Mouse (Mus musculus): Measurements from ENCODE around the gene Nrg4. TPM values are rescaled to one million over a fixed set of nuclear protein-coding genes. Genes with fewer than 3 reads are reported as not detected.

Nrg4 gene
- polyA plus RNA-seq, 1 experiment from 2014 or later: 1.3 TPM

DNA sequence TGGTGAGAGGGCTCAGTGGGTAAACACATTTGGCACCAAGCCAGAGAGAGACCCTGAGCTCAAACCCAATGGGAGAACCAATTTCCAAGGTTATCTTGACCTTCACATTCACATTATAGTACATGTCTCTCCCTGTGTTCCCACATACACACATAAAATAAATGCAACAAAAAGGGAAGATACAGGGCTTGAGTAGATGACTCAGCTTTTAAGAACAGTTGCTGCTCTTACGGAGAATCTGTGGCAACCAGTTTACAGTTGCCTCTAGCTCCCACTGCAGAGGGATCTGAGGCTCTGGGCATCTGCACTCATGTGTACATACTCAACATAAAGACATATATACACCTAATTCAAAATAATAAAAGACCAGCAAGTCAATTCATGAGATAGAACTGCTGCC, 128.4 kb downstream of the Nrg4 start:
- Histone ChIP-seq H3K4me1 (ENCODE audit: control insufficient read depth, insufficient read depth, low read length) (no peaks in the 10 kb centered on the region), H3K27ac (ENCODE audit: low read length) (no peak overlapping the region), H3K27me3 (ENCODE audit: control insufficient read depth, insufficient read depth, low read depth, low read length) (no peaks in the 10 kb centered on the region), H3K9me3 (replicated peaks; ENCODE audit: control insufficient read depth, low read length, poor library complexity, severe bottlenecking) (no peaks in the 10 kb centered on the region), H3K36me3 (ENCODE audit: control insufficient read depth, insufficient read depth, low read length) (peaks cover 9% of the 10 kb centered on the region; the same call in 1 of the 2 replicates), H3K4me3 (ENCODE audit: low read depth, low read length) (no peak overlapping the region), H3K9ac (ENCODE audit: low read depth, low read length) (no peak overlapping the region), H3K4me2 (ENCODE audit: low read length) (no peak overlapping the region)
- ATAC-seq: no peak
- WGBS: 100% methylated on average over 1 of the region's 1 CpGs

DNA sequence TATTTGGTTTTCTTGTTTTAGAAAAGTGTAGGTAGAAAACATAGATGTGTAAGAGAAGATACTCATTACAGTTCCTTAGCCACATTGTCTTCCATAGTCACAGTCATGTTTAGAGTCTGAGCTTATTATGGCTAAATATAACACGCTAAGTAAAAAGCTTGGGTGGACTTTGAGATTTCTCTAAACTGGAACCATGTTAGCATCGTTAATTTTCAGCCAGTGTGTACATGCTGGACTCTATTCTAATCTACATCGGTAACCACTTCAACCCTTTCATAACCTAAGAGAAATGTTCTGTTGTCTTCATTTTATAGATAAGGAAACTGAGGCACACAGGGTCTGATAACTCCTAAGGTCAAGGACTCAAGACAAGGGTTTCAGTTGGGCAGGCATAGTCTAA, 130.8 kb downstream of the Nrg4 start:
- Histone ChIP-seq H3K9ac (ENCODE audit: low read depth, low read length) (no peak overlapping the region), H3K36me3 (ENCODE audit: control insufficient read depth, insufficient read depth, low read length) (peaks cover 4% of the 10 kb centered on the region; the same call in 1 of the 2 replicates), H3K4me1 (ENCODE audit: control insufficient read depth, insufficient read depth, low read length) (no peaks in the 10 kb centered on the region), H3K4me2 (ENCODE audit: low read length) (no peak overlapping the region), H3K9me3 (replicated peaks; ENCODE audit: control insufficient read depth, low read length, poor library complexity, severe bottlenecking) (no peaks in the 10 kb centered on the region), H3K4me3 (ENCODE audit: low read depth, low read length) (no peak overlapping the region), H3K27ac (ENCODE audit: low read length) (no peak overlapping the region), H3K27me3 (ENCODE audit: control insufficient read depth, insufficient read depth, low read depth, low read length) (no peaks in the 10 kb centered on the region)
- WGBS: 95% methylated on average over 3 of the region's 3 CpGs
- no peak for ATAC-seq

DNA sequence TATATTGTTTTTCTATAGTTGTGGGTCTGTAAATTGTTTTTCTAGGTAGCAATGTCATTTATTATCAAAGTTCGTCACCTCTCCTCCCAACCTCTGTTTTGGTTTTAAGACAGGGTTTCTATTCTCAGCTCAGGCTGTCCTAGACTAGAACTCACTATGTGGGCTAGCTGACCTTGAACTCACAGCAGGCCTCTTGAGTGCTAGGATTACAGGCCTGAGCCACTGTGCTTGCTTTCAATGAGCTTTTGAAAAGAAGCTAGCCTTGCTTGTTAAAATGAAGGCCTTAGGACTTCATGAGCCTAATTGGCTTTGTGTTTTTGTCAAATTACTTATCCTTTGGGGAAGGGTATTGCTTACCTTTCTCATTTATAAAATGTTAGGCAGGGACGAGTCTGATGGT, 152.4 kb downstream of the Nrg4 start:
- no peaks in the 10 kb centered on the region for H3K4me1 ChIP-seq (ENCODE audit: control insufficient read depth, insufficient read depth, low read length)
- H3K9ac ChIP-seq (ENCODE audit: low read depth, low read length): no peak overlapping the region
- no peak overlapping the region for H3K4me3 ChIP-seq (ENCODE audit: low read depth, low read length)
- H3K27me3 ChIP-seq (ENCODE audit: control insufficient read depth, insufficient read depth, low read depth, low read length): no peaks in the 10 kb centered on the region
- no peak overlapping the region for H3K4me2 ChIP-seq (ENCODE audit: low read length)
- ATAC-seq: no peak
- H3K36me3 ChIP-seq (ENCODE audit: control insufficient read depth, insufficient read depth, low read length): no peaks in the 10 kb centered on the region; the same call in 1 of the 2 replicates
- 74% methylated on average over 2 of the region's 2 CpGs for WGBS
- H3K27ac ChIP-seq (ENCODE audit: low read length): no peak overlapping the region
- H3K9me3 ChIP-seq (replicated peaks; ENCODE audit: control insufficient read depth, low read length, poor library complexity, severe bottlenecking): no peaks in the 10 kb centered on the region

DNA sequence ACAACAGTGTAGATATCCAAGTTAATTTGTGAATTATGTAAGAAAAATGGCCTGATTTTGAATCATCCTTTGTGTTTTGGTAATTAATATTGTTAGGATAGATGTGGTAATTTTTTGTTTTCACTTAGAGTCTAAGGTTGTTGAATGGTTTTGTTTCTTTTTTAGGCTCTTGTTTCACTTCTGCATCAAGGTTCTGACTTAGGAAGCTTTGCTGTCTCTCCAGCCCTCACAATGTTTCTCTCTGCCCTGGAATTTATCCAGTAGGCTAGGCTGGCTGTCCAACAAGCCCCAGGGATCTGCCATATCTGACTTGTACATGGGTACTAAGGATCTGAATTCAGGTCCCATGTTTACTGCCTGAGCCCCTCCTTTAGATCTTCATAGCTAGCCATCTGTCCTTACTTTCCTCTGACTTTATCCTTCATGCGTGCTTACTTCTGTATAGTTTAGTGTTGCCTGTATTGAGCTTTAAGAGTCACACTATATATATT, 154.4 kb downstream of the Nrg4 start:
- Histone ChIP-seq H3K9ac (ENCODE audit: low read depth, low read length) (no peak overlapping the region), H3K9me3 (replicated peaks; ENCODE audit: control insufficient read depth, low read length, poor library complexity, severe bottlenecking) (no peaks in the 10 kb centered on the region), H3K27me3 (ENCODE audit: control insufficient read depth, insufficient read depth, low read depth, low read length) (no peaks in the 10 kb centered on the region), H3K4me1 (ENCODE audit: control insufficient read depth, insufficient read depth, low read length) (no peaks in the 10 kb centered on the region), H3K27ac (ENCODE audit: low read length) (no peak overlapping the region), H3K4me2 (ENCODE audit: low read length) (no peak overlapping the region), H3K4me3 (ENCODE audit: low read depth, low read length) (no peak overlapping the region), H3K36me3 (ENCODE audit: control insufficient read depth, insufficient read depth, low read length) (no peaks in the 10 kb centered on the region; the same call in 1 of the 2 replicates)
- ATAC-seq: no peak
- WGBS: 100% methylated on average over 1 of the region's 1 CpGs

DNA sequence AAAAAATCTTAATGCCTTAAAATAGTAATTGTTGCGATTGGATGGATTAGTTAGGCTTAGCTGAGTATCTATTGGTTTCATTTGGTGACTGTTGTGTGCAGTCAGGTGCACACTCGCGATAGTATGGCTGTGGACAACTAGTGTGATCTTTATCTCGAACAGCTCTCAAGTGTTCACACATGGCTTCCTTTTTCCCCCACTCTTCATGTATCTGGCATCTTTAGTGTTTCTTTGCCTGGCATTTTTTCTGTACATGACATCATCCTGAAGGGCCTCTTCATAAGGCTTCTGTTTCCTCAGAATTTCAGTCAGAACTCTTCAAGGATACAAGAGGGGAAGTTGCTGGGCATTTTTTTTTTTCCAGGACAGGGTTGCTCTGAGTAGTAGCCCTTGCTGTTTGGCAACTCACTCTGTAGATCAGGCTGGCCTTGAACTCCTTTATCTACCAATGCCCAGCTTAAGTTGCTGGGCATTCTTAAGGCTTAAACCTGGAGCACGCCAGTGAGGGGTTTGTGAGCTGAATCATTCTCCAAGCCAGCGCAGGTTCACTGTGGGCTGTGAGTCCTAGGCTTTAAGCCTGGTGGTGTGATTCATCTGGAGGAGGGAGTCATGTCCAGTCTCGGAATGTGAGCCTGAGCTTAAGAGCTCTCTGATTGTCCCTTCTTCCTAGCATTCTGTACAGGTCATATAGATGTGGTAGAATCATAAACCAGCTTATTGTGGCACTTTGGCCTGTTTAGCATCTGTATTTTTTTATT, 155.8 kb downstream of the Nrg4 start:
- Histone ChIP-seq H3K27ac (ENCODE audit: low read length) (no peak overlapping the region), H3K27me3 (ENCODE audit: control insufficient read depth, insufficient read depth, low read depth, low read length) (no peaks in the 10 kb centered on the region), H3K9me3 (replicated peaks; ENCODE audit: control insufficient read depth, low read length, poor library complexity, severe bottlenecking) (no peaks in the 10 kb centered on the region), H3K4me1 (ENCODE audit: control insufficient read depth, insufficient read depth, low read length) (no peaks in the 10 kb centered on the region), H3K9ac (ENCODE audit: low read depth, low read length) (no peak overlapping the region), H3K36me3 (ENCODE audit: control insufficient read depth, insufficient read depth, low read length) (no peaks in the 10 kb centered on the region; the same call in 1 of the 2 replicates), H3K4me3 (ENCODE audit: low read depth, low read length) (no peak overlapping the region), H3K4me2 (ENCODE audit: low read length) (no peak overlapping the region)
- no peak for ATAC-seq
- WGBS: 84% methylated on average over 7 of the region's 7 CpGs

Other genes starting within 250 kb of the Nrg4 start
- gene Ube2q2, start 178.0 kb downstream of the Nrg4 start, polyA plus RNA-seq (2015; fragmentation: Nextera tagmentation; extraction: Ambion mirVana): 38.1 and 38.7 TPM in 2 replicates
- 85.9 and 89.9 TPM in 2 replicates for gene Fbxo22, start 117.9 kb downstream of the Nrg4 start, polyA plus RNA-seq (2015; fragmentation: Nextera tagmentation; extraction: Ambion mirVana)
- 6.8 and 7.0 TPM in 2 replicates for gene Tmem266, start 69 bp upstream of the Nrg4 start, polyA plus RNA-seq (2015; fragmentation: Nextera tagmentation; extraction: Ambion mirVana)
- 77.1 and 81.2 TPM in 2 replicates for gene Etfa, start 185.4 kb upstream of the Nrg4 start, polyA plus RNA-seq (2015; fragmentation: Nextera tagmentation; extraction: Ambion mirVana)
- 1.1 and 1.7 TPM in 2 replicates for gene Isl2, start 211.8 kb upstream of the Nrg4 start, polyA plus RNA-seq (2015; fragmentation: Nextera tagmentation; extraction: Ambion mirVana)

Measured in midbrain, embryonic 16.5 days (tissue).